Mouse (Mus musculus) ES-E14 (cell line): ENCODE results near the gene Olfr108. TPM values are rescaled to one million over a fixed set of nuclear protein-coding genes. Genes with fewer than 3 reads are reported as not detected.

Experiments used
- DNase-seq: peaks from one replicate; pipeline ENCODE4 v3.0.0-alpha.2; 2013; ENCODE audit warnings: low read depth, low spot score
- H3K27ac ChIP-seq: 2 replicates; pipeline ENCODE4 v1.5.1; 2012; ENCODE audit warnings: low read depth, mild to moderate bottlenecking, low read length, moderate library complexity, mixed read lengths; ENCODE audit not compliant: poor library complexity, insufficient read depth, severe bottlenecking
- H3K36me3 ChIP-seq: 2 replicates; pipeline ENCODE4 v1.6.1; 2012; ENCODE audit warnings: mild to moderate bottlenecking, low read length, moderate library complexity, mixed read lengths; ENCODE audit not compliant: control insufficient read depth, poor library complexity, insufficient read depth, severe bottlenecking
- H3K4me1 ChIP-seq, 2 experiments: fragments of 150-350 bp in 1 of 2; sonication (generic) in 1 of 2; 2 replicates each; pipeline ENCODE4 v1.6.1; 2012; ENCODE audit warnings: low read length in 2 of 2, mild to moderate bottlenecking in 1 of 2, mixed read lengths in 1 of 2; ENCODE audit not compliant: control insufficient read depth in 2 of 2, insufficient read depth in 2 of 2, poor library complexity in 1 of 2
- H3K4me3 ChIP-seq, 2 experiments: fragments of 150-350 bp in 1 of 2; sonication (generic) in 1 of 2; 2 replicates each; pipeline ENCODE4 v1.5.1; 2012; ENCODE audit warnings: low read length in 2 of 2, low read depth in 1 of 2, mild to moderate bottlenecking in 1 of 2, mixed read lengths in 1 of 2; ENCODE audit not compliant: insufficient read depth in 1 of 2, poor library complexity in 1 of 2, severe bottlenecking in 1 of 2
- H3K9ac ChIP-seq: 2 replicates; pipeline ENCODE4 v1.6.1; 2012; ENCODE audit warnings: low read depth, mild to moderate bottlenecking, low read length, mixed read lengths; ENCODE audit not compliant: poor library complexity, insufficient read depth, severe bottlenecking
- H3K9me3 ChIP-seq: fragments of 150-350 bp; sonication (generic); 2 replicates; pipeline ENCODE4 v1.6.1; 2012; ENCODE audit warnings: low read depth, mild to moderate bottlenecking, low read length; ENCODE audit not compliant: control insufficient read depth, insufficient read depth
- CHD2 ChIP-seq: IDR thresholded peaks from 2 replicates; pipeline ENCODE4 v1.6.1; 2014; ENCODE audit warnings: mild to moderate bottlenecking, low read depth, low read length, inconsistent platforms
- HCFC1 ChIP-seq: IDR thresholded peaks from 2 replicates; pipeline ENCODE4 v1.6.1; 2012; ENCODE audit warnings: low read length, inconsistent platforms, borderline replicate concordance; ENCODE audit not compliant: insufficient read depth
- MAFK ChIP-seq: IDR thresholded peaks from 2 replicates; pipeline ENCODE4 v1.6.1; 2014; ENCODE audit warnings: mild to moderate bottlenecking, low read depth, low read length, inconsistent platforms; ENCODE audit not compliant: insufficient read depth
- ZC3H11A ChIP-seq: IDR thresholded peaks from 2 replicates; pipeline ENCODE4 v1.6.1; 2012; ENCODE audit warnings: low read depth, mild to moderate bottlenecking, inconsistent platforms, low read length, borderline replicate concordance
- ZNF384 ChIP-seq: IDR thresholded peaks from 2 replicates; pipeline ENCODE4 v1.6.1; 2012; ENCODE audit warnings: low read depth, low read length, inconsistent platforms
- in situ Hi-C, 2 experiments: fragments of 600-800 bp; cut with MboI; formaldehyde crosslinking; loops; one replicate each; pipeline ENCODE4 v1.15.1; 2025; ENCODE audit warnings: low sequenced_read_pairs in 2 of 2, inconsistent platforms in 1 of 2; ENCODE audit not compliant: unreplicated experiment in 2 of 2
- total RNA-seq: library from RNA; depleted of rRNA; stranded (reverse); fragments of 300-350 nt; gene quantifications from 2 replicates; pipeline ENCODE4 v1.2.3, GENCODE M21; 2012; rRNA removed

Gene Olfr108
- not detected in 2 replicates for total RNA-seq

DNA sequence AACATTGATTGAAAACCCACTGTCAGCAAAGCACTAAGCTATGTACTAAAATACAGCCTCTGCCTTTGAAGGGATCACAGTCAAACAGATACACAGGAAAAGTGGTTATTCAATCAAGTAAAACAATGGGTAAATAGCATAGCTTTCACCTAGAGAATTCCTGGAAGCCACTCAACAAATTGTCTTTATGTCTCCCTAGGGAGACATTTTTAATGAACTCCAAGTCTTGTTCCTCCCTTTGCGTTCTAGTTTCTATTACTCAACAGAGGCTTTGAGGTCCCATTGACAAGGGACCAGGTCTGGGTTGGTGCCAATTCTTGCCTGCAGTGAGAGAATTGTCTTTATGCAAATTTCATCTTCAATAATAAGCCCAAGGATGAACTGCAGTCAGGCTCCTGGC is at the start of gene Olfr108:
Gene Olfr108, plus strand, starts transcription at position 301 of the 400 bp plus-strand sequence.
- no peaks in the 10 kb centered on the region for H3K9me3 ChIP-seq
- H3K4me3 ChIP-seq, result no peak within 1 kb of the TSS
- no peaks in the 10 kb centered on the region for H3K36me3 ChIP-seq
- H3K27ac ChIP-seq, result no peak within 1 kb of the TSS
- in situ Hi-C loops, result no loop called here
- no peaks in the 10 kb centered on the region for H3K4me1 ChIP-seq
- no peak for DNase-seq
- H3K9ac ChIP-seq, result no peak within 1 kb of the TSS
- TF ChIP-seq HCFC1 (no peak), ZC3H11A (no peak), MAFK (no peak), ZNF384 (no peak), CHD2 (no peak)

DNA sequence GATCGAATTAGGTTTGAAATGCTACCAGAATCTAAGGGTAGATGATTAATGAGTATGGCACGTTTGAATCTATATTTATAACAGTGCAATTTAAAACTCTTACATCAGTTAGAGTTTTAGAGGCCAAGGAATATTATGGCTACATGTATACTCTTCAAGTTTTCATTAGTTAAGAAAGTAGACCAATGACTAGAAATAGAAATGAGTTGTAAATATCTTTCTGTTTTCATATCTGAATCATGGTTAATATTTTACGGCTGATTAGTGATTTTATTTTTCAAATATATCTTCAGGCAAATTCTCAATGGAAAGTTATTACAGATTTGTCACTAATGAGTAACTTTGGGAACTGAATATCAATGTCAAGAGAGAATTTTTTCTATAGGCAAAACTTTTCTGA is 46.4 kb upstream of the Olfr108 start, which contains the start of gene Olfr107:
Gene Olfr107, plus strand, starts transcription at position 301 of the 400 bp plus-strand sequence.
- Histone ChIP-seq H3K9ac (no peak within 1 kb of the TSS), H3K9me3 (no peaks in the 10 kb centered on the region), H3K27ac (no peak within 1 kb of the TSS), H3K36me3 (no peaks in the 10 kb centered on the region), H3K4me1 (no peaks in the 10 kb centered on the region), H3K4me3 (no peak within 1 kb of the TSS)
- no peak for DNase-seq
- TF ChIP-seq ZNF384, result no peak
- no peak for TF ChIP-seq CHD2
- TF ChIP-seq MAFK, result no peak
- TF ChIP-seq ZC3H11A, result no peak
- TF ChIP-seq HCFC1, result no peak
- in situ Hi-C loops, result no loop called here

DNA sequence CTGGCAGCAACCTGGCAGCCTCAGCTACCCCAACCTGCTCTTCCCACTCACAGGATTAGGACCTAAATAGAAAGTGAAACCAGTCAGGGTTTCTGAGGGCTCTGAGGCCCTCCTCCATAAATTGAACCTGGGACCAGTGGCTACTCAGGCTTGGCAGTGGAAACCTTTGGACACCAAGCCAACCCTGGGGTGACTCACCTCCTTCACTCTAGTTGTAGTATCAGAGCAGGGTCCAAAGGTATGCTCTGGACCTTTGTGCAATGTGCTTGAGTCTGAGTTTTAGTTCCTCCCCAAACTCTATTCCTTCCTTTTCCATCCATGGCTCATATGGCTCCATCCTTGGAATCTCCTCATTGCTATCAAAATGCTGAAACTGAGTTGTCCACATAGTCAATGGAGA is 31.9 kb upstream of the Olfr108 start:
- no peaks in the 10 kb centered on the region for H3K36me3 ChIP-seq
- H3K4me1 ChIP-seq, result no peaks in the 10 kb centered on the region
- H3K4me3 ChIP-seq, result no peak overlapping the region
- TF ChIP-seq CHD2 (no peak), ZNF384 (no peak), MAFK (no peak), HCFC1 (no peak), ZC3H11A (no peak)
- H3K27ac ChIP-seq, result no peak overlapping the region
- H3K9me3 ChIP-seq, result no peaks in the 10 kb centered on the region
- DNase-seq, result no peak
- in situ Hi-C loops, result no loop called here
- H3K9ac ChIP-seq, result no peak overlapping the region

DNA sequence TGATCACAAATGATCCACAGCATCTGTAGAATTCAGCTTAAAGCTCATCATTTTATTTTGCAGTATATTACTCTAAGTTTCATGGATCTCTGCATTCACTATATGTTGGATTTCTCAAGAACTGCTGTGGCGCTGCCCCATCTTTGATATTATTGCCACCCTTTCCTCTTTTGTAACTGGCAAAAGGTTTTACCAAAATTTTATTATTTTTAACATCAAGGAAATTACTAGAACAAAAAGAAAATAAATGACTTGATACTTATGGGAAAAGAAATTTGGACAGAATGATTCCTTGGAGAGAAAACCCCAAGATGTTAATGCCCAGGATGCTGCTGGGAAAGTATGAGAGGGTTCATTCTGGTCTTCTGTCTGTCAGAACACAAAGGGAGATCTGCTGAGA is 13.3 kb downstream of the Olfr108 start, which contains the start of gene Olfr109:
Gene Olfr109, plus strand, starts transcription at position 301 of the 400 bp plus-strand sequence.
- TF ChIP-seq HCFC1 (no peak), CHD2 (no peak), ZC3H11A (no peak), MAFK (no peak), ZNF384 (no peak)
- H3K9ac ChIP-seq, result no peak within 1 kb of the TSS
- in situ Hi-C loops, result no loop called here
- H3K36me3 ChIP-seq, result no peaks in the 10 kb centered on the region
- no peak within 1 kb of the TSS for H3K27ac ChIP-seq
- H3K9me3 ChIP-seq, result no peaks in the 10 kb centered on the region
- H3K4me1 ChIP-seq, result no peaks in the 10 kb centered on the region
- H3K4me3 ChIP-seq, result no peak within 1 kb of the TSS
- DNase-seq, result no peak

DNA sequence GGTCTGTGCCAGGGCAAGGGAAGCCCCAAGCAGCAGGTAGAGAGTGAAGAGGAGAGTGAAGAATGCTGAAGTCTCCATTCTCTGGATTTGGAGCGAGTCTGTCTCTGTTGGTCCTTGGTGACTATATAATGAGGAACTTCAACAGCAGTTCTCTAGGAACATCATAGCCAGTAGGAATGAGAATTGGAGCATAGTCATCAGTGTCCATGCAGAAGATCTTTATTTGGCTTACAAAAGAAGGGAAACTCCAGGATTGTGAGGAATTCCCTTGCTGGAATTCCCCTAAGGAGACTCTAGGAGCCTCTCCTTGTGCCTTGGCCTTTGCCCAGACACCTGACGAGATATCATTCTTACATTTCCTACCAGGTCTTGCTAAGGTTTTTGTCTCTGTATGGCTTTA is 38.2 kb downstream of the Olfr108 start, which contains the start of gene H2-M2:
Gene H2-M2, minus strand, starts transcription at position 101 of the 400 bp plus-strand sequence.
- H3K9ac ChIP-seq, result no peak within 1 kb of the TSS
- H3K36me3 ChIP-seq, result no peaks in the 10 kb centered on the region
- no peak within 1 kb of the TSS for H3K4me3 ChIP-seq
- in situ Hi-C loops, result no loop called here
- H3K27ac ChIP-seq, result no peak within 1 kb of the TSS
- no peaks in the 10 kb centered on the region for H3K4me1 ChIP-seq
- no peak for TF ChIP-seq ZC3H11A
- no peak for TF ChIP-seq HCFC1
- TF ChIP-seq MAFK, result no peak
- TF ChIP-seq CHD2, result no peak
- no peak for TF ChIP-seq ZNF384
- no peak for DNase-seq
- no peaks in the 10 kb centered on the region for H3K9me3 ChIP-seq
